Mouse (Mus musculus) forelimb bud, embryonic 11.5 days (tissue): ENCODE results near the gene Sh3pxd2a.
A peak's percentile ranks its signal among the peaks of the same experiment; 100 is the strongest.

Source experiments
- DNase-seq: peaks from one replicate; pipeline ENCODE4 v3.0.0-alpha.2; 2012; ENCODE audit warnings: low read depth, low spot score

Gene Sh3pxd2a

DNA sequence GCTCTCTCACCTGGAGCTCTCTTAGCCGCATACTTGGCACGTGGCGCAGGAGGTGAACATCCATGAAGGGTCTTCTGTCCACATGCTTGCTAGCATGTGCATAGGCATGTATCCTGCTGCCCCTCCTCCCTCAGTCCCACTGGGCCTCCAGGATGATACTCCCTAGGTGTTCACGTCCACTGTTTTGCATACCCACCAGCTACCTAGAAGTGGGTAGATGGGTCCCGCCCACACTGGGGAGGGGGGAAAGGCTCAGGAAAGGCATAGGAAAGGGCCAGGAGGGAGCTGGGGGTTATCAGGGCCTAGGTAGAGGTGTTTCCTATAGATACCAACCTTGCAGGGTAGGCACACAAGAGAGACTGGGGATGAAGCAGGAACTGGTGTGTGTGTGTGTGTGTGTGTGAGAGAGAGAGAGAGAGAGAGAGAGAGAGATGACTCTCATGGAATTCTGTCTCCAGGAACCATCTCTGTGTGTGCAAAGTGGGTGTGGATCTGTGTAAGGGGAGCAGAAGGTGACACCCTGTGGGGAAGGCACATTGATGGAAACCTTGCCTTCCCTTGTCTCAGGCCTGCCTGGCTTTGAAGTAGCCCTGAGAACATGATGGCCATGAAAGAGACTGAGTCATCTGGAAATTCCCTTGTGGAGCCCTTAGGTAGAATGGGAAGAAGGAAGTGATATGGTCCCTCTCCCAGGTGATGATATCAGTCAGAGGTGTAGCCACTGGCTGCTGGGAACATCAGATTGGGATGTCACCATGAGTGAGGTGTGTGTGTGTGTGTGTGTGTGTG, 231.9 kb downstream of the Sh3pxd2a start:
- DNase-seq, result no peak

GRCm38 (mm10) chr19:47231389-47231788, 232.8 kb downstream of the Sh3pxd2a start:
- DNase-seq, result no peak

DNA sequence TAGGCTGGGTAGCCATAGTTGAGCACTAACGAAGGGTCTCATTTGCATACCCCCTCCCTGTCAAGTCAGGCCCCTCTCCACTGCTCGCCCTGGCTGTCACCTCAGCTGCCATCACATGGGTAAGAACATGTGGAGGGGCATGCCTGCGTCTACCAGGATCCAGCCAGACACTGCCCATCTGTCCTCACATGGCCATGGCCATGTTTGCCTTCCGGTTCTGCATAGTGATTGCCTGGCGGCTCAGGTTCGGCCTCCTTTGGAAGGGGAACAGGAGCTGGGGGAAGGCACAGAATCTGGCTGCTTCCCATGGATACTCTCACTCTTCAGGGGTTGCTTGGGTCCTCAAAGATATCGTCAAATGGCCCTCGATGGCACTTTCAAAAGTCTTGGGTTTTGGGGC, 233.5 kb downstream of the Sh3pxd2a start:
- no peak for DNase-seq

DNA sequence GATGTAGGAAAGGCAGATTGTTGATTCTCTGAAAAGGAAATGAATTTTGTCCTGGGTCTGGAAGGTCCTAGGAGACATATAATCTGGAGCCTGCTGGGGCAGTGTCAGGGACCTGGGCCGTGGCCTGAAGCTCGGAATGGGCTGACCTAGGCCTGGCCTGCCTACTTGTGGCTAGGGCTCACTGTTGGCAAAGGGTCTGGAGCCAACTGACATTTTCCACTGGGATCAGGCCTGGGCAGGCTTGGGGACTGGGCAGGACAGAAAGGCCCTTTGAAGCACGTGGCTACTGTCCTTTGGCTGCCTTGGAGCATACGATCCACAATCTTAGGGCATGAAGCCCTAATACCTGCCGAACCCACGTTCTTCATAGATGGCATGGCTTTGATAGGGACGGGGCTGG, 234.1 kb downstream of the Sh3pxd2a start:
- no peak for DNase-seq

GRCm38 (mm10) chr19:47229461-47229860, 234.7 kb downstream of the Sh3pxd2a start:
- DNase-seq, result no peak

- DNase-seq, result peak; percentile 13
Measured at GRCm38 (mm10) chr19:47228725-47229252, 235.4 kb downstream of the Sh3pxd2a start.

- no peak for DNase-seq
Measured at GRCm38 (mm10) chr19:47225791-47226190, 238.4 kb downstream of the Sh3pxd2a start.

GRCm38 (mm10) chr19:47224743-47225142, 239.5 kb downstream of the Sh3pxd2a start:
- no peak for DNase-seq

DNA sequence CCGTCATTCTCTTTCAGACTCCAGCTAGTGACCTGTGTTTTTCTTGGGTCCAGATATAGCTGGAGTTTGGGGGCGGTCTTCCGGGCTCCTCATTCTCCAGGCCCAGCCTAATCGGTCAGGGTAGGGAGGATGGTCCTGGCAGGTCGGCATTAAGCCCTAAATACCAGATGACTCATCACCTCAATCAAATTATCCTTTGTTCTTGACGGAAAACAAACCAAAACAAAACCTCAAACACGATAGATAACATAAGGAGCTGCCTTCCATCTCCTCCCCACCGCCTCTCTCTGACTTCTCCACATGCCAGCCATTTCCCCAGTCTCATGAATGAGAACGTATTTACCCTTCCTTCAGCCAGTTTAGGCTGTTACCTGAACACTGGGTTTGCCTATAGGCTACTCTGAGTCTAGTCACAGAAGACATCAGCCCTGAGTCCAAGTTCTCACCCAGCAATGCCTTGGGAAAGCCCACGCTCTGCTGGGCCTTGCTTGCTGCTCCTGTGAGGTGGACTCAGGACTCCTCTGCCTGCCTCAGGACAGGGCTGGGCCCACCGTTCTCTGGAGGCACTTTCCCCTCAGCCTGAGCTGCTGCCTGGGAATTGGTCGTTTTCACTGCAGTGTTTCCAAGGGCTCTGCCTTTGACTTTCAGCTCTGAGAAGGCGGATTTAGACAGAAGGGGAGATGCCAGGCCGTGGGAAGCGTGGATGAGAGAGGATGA, 241.2 kb downstream of the Sh3pxd2a start:
- no peak for DNase-seq

DNA sequence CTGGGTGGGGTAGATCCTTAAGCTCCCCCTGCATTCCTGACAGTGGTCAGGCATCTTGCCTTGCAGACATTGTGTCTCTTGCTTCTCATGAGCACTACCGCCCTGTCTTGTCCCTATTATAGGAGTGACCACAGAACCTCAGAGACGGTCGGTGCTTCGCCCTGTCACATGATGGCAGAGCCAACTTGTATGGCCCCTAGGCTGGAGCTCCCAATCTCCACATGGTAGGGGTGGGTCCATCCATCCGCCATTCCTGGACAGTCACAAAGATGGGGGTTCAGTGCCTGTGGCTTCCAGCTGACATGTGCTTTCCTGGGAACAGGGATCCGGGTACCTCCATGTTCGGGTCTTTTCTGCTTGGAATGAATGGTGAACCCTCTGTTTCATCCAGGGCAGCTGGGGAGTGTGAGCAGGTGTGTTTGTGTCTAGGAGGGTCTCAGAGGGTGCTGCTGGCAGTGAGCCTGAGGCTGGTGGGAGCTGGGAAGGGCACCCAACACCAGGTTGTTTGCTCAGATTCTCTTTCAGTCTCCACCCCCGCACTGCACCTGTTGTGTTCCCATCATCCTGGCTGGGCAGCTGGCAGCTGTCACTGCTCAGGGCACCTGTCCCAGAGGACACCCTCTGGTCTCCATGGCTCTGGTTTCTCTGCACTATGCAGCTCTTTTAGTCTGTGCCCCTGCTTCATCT, 241.9 kb downstream of the Sh3pxd2a start:
- peak; percentile 23 for DNase-seq

DNA sequence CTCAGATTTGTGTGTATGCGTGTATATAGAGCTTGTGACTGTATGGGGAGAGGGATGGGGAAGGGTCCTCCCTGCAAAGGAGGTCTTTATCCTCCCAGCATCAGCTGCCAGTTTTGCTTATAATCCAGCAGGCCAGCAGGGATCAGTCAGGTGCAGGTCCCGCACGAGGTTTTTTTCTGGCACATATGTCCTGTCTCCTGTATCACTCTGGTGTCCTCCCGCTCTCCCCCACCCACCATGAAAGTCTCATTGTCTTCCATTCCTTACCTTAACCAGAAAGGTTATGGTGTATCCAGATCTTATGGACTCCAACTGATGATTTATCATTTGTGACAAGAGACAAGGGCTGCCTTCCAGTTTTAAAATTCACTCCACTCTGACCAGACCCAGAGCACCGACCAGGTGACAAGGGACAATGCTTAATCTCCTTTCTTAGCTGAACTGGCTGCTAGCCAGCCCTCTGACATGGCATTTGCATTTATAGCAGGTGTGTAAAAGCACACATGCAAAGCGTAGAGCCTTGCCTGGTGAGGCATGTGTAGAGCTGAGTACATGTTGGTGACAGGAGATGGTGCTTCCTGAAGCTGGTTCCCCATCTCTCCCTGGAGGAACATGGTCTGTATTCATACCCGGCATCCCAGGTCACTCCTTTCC, 242.6 kb downstream of the Sh3pxd2a start:
- no peak for DNase-seq

DNA sequence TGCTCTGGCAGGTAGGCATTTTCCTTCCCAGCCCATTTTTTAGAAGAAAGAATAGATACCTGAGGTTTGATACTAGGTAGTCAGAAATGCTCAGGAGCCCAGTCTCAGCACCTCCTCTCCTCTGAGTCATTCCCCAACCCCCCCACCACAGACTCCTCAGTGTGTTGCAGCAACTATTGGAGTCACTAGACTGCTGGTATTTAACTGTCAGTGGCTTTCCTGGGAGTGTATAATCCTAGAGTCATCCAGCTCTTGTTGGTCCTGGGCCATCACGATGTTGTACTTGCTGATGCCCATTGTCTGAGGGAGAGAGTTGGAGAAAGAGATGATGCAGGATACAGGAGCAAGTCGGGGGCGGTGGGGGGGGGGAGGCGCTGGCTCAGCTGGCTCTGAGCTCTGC, 243.2 kb downstream of the Sh3pxd2a start:
- no peak for DNase-seq

DNA sequence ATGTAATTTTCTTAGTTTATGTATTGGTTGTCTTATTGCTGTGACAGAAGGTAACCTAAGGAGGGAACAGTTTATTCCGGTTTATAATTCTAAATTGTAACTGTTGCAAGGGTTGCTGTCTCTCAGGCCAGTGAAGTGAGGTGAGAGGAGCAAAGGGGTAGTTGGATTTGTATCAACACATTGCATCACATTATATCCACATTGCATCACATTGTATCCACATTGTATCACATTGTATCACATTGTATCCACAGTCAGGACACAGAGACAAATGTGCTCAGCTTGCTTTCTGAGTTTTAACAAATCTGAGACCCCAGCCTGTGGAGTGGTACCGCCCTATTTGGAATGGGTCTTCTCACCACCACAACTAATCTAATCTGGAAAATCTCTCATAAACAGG, 244.0 kb downstream of the Sh3pxd2a start:
- no peak for DNase-seq

DNA sequence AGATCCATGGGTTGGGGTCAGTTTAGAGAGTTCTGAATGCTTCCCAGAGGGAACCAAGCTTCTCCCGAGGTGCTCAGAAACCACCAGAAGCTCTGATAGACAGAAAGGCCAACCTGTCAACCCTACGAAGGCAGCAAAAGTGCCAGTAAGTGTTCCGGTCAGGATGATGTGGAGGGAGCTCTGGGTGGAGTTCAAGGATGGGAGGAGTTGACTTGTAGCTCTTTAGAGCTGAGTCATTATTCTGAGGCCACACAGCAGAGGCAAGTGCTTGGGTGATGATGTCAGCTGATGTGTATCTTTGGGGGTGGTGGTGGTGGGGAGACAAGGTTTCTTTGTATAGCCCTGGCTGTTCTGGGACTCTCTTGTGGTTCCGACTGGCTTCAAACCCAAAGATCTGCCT, 244.6 kb downstream of the Sh3pxd2a start:
- DNase-seq, result no peak

DNA sequence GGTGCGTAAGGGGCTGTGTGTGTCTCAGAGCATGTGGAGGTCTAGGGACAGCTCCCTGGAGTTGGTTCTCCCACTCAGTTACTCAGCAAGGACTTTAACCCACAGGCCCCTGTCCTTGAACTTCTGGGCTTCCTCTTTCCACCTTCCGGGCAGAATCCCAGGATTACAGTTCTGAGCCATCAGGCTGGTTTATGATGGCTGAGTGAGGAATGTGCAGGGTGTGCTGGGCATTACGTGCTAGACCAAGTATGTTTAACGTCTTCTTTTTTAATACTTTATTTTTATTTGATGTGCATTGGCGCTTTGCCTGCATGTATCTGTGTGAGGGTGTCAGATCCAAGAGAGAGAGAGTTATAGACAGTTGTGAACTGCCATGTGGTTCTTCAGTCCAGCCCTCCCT, 247.4 kb downstream of the Sh3pxd2a start:
- DNase-seq, result no peak

DNA sequence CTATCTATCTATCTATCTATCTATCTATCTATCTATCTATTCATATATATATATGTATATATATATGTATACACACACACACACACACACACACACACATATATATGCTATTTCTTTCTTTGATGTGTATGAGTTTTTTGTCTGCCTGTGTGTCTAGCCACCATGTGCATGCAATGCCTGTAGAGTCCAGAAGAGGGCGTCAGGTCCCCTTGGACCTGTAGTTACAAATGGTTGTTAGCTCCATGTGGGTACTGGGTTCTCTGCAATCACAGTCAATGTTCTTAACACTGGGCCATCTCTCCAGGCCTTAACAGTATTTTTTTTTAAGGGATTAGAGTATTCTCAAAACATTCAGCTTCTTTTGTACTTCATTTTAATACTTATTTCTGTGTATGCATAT, 250.7 kb downstream of the Sh3pxd2a start:
- DNase-seq, result no peak

DNA sequence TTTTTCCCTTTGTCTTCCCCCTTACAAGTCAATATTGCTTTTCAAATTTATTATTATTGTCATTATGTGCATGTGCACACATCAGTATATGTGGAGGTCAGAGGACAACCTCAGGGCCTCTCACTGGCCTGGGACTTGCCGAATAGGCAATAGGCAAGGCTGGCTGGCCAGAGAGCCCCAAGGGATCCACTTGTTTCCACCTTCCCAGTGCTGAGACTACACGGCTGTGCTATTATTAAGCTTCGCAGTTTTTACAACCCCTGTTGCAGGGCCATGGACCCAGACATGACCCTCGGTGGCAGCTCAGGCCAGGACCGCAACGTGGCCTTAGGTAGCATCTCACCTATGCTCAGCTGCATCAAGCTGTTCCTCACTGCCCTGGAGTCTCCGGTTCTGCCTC, 251.8 kb downstream of the Sh3pxd2a start:
- DNase-seq, result no peak

DNA sequence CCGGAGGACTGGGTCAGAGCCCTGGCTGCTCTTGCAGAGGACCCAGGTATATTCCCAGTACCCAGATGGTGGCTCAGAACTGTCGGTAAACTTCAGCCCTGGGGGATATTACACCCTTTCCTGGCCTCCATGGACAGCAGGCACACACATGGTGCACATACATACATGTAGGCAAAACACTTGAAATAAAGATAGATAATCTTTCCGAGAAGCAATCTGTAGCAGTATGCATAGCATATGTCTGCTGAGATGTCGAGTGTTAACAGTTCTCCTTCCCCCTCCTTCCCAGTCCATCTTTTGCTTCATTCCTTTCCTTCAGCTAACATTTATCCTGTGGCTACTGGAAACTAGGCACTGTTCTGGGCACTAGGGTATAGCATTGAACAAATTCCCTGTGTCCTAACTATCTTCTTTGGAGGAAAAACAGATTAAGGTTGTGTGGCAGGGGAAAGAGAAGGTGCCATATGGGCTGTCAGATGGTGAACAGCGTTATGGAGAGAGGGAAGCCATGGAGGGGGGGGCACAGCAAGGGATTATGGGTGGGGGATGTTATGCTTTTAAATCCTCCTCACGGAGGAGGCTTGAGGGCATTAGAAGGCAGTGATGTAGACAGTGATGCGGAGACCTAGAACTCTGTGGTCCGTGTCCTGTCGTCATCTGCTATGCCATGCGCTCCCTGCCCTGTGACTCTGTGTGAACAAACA, 252.4 kb downstream of the Sh3pxd2a start:
- no peak for DNase-seq

- DNase-seq, result no peak
Measured at GRCm38 (mm10) chr19:47210432-47210831, 253.8 kb downstream of the Sh3pxd2a start.
